Mouse (Mus musculus): ENCODE measurements around the gene Phf21a. TPM values are rescaled to one million over a fixed set of nuclear protein-coding genes. Genes with fewer than 3 reads are reported as not detected.

Gene Phf21a
- polyA plus RNA-seq, 1 experiment from 2014 or later, result 25.5 TPM

GRCm38 (mm10) chr2:92380495-92381050 lies 287.7 kb downstream of the Phf21a start:
- H3K36me3 ChIP-seq (ENCODE audit: control insufficient read depth, insufficient read depth, low read length), result peaks cover 6% of the 10 kb centered on the region; the same call in 1 of the 2 replicates
- H3K9ac ChIP-seq (ENCODE audit: low read depth, low read length), result no peak overlapping the region
- 75% methylated on average over 6 of the region's 6 CpGs for WGBS (ENCODE audit: insufficient replicate concordance)
- H3K27me3 ChIP-seq (ENCODE audit: control insufficient read depth, insufficient read depth, low read length), result no peaks in the 10 kb centered on the region
- H3K27ac ChIP-seq (ENCODE audit: low read depth, low read length), result no peak overlapping the region
- ATAC-seq (replicated peaks; ENCODE audit: insufficient number of reproducible peaks, low FRiP score, low TSS enrichment), result no peak
- no peaks in the 10 kb centered on the region for H3K9me3 ChIP-seq (replicated peaks; ENCODE audit: control insufficient read depth, low read length)
- peaks cover 9% of the 10 kb centered on the region; the same call in 1 of the 2 replicates for H3K4me1 ChIP-seq (ENCODE audit: control insufficient read depth, insufficient read depth, low read length)
- H3K4me3 ChIP-seq (ENCODE audit: low read depth, low read length), result no peak overlapping the region
- H3K4me2 ChIP-seq, result no peak overlapping the region

- H3K27ac ChIP-seq (ENCODE audit: low read depth, low read length), result no peak overlapping the region
- H3K4me2 ChIP-seq, result no peak overlapping the region
- no peak overlapping the region for H3K9ac ChIP-seq (ENCODE audit: low read depth, low read length)
- H3K27me3 ChIP-seq (ENCODE audit: control insufficient read depth, insufficient read depth, low read length), result no peaks in the 10 kb centered on the region
- peaks cover 6% of the 10 kb centered on the region; the same call in 1 of the 2 replicates for H3K36me3 ChIP-seq (ENCODE audit: control insufficient read depth, insufficient read depth, low read length)
- WGBS (ENCODE audit: insufficient replicate concordance), result 78% methylated on average over 5 of the region's 5 CpGs
- no peaks in the 10 kb centered on the region for H3K9me3 ChIP-seq (replicated peaks; ENCODE audit: control insufficient read depth, low read length)
- no peak overlapping the region for H3K4me3 ChIP-seq (ENCODE audit: low read depth, low read length)
- no peak for ATAC-seq (replicated peaks; ENCODE audit: insufficient number of reproducible peaks, low FRiP score, low TSS enrichment)
- H3K4me1 ChIP-seq (ENCODE audit: control insufficient read depth, insufficient read depth, low read length), result peaks cover 4% of the 10 kb centered on the region; the same call in 1 of the 2 replicates
These were observed 288.2 kb downstream of the Phf21a start for GRCm38 (mm10) chr2:92381161-92381560.

- WGBS (ENCODE audit: insufficient replicate concordance), result 80% methylated on average over 5 of the region's 5 CpGs
- peaks cover 3% of the 10 kb centered on the region; the same call in 1 of the 2 replicates for H3K27me3 ChIP-seq (ENCODE audit: control insufficient read depth, insufficient read depth, low read length)
- H3K27ac ChIP-seq (ENCODE audit: low read depth, low read length), result no peak within 1 kb of the TSS
- no peak within 1 kb of the TSS for H3K9ac ChIP-seq (ENCODE audit: low read depth, low read length)
- H3K4me1 ChIP-seq (ENCODE audit: control insufficient read depth, insufficient read depth, low read length), result no peaks in the 10 kb centered on the region
- no peak within 1 kb of the TSS for H3K4me3 ChIP-seq (ENCODE audit: low read depth, low read length)
- H3K4me2 ChIP-seq, result no peak within 1 kb of the TSS
- ATAC-seq (replicated peaks; ENCODE audit: insufficient number of reproducible peaks, low FRiP score, low TSS enrichment), result no peak
- no peaks in the 10 kb centered on the region for H3K9me3 ChIP-seq (replicated peaks; ENCODE audit: control insufficient read depth, low read length)
- H3K36me3 ChIP-seq (ENCODE audit: control insufficient read depth, insufficient read depth, low read length), result peaks cover 6% of the 10 kb centered on the region; the same call in 1 of the 2 replicates
These were observed 289.1 kb downstream of the Phf21a start, which contains the start of gene 1700029I15Rik for GRCm38 (mm10) chr2:92381901-92382588. 1700029I15Rik (plus strand) TSS chr2:92382538.

- Histone ChIP-seq H3K4me3 (ENCODE audit: low read depth, low read length) (no peak overlapping the region), H3K36me3 (ENCODE audit: control insufficient read depth, insufficient read depth, low read length) (peaks cover 6% of the 10 kb centered on the region; the same call in 1 of the 2 replicates), H3K27ac (ENCODE audit: low read depth, low read length) (no peak overlapping the region), H3K9ac (ENCODE audit: low read depth, low read length) (no peak overlapping the region), H3K9me3 (replicated peaks; ENCODE audit: control insufficient read depth, low read length) (no peaks in the 10 kb centered on the region), H3K27me3 (ENCODE audit: control insufficient read depth, insufficient read depth, low read length) (peaks cover 8% of the 10 kb centered on the region), H3K4me2 (no peak overlapping the region), H3K4me1 (ENCODE audit: control insufficient read depth, insufficient read depth, low read length) (no peaks in the 10 kb centered on the region)
- 76% methylated on average over 4 of the region's 4 CpGs for WGBS (ENCODE audit: insufficient replicate concordance)
- ATAC-seq (replicated peaks; ENCODE audit: insufficient number of reproducible peaks, low FRiP score, low TSS enrichment), result no peak
These were observed 289.8 kb downstream of the Phf21a start for GRCm38 (mm10) chr2:92382759-92383158.

GRCm38 (mm10) chr2:92384101-92384500 lies 291.2 kb downstream of the Phf21a start:
- no peak for ATAC-seq (replicated peaks; ENCODE audit: insufficient number of reproducible peaks, low FRiP score, low TSS enrichment)
- H3K4me1 ChIP-seq (ENCODE audit: control insufficient read depth, insufficient read depth, low read length), result no peaks in the 10 kb centered on the region; the same call in 1 of the 2 replicates
- H3K4me3 ChIP-seq (ENCODE audit: low read depth, low read length), result no peak overlapping the region
- peaks cover 16% of the 10 kb centered on the region for H3K27me3 ChIP-seq (ENCODE audit: control insufficient read depth, insufficient read depth, low read length)
- H3K36me3 ChIP-seq (ENCODE audit: control insufficient read depth, insufficient read depth, low read length), result no peaks in the 10 kb centered on the region; the same call in 1 of the 2 replicates
- no peak overlapping the region for H3K9ac ChIP-seq (ENCODE audit: low read depth, low read length)
- WGBS (ENCODE audit: insufficient replicate concordance), result 71% methylated on average over 4 of the region's 4 CpGs
- H3K9me3 ChIP-seq (replicated peaks; ENCODE audit: control insufficient read depth, low read length), result no peaks in the 10 kb centered on the region
- H3K4me2 ChIP-seq, result no peak overlapping the region
- H3K27ac ChIP-seq (ENCODE audit: low read depth, low read length), result no peak overlapping the region

- peaks cover 18% of the 10 kb centered on the region for H3K27me3 ChIP-seq (ENCODE audit: control insufficient read depth, insufficient read depth, low read length)
- WGBS (ENCODE audit: insufficient replicate concordance), result 66% methylated on average over 22 of the region's 22 CpGs
- no peak for ATAC-seq (replicated peaks; ENCODE audit: insufficient number of reproducible peaks, low FRiP score, low TSS enrichment)
- no peaks in the 10 kb centered on the region; the same call in 1 of the 2 replicates for H3K36me3 ChIP-seq (ENCODE audit: control insufficient read depth, insufficient read depth, low read length)
- no peak overlapping the region for H3K9ac ChIP-seq (ENCODE audit: low read depth, low read length)
- H3K9me3 ChIP-seq (replicated peaks; ENCODE audit: control insufficient read depth, low read length), result no peaks in the 10 kb centered on the region
- no peak overlapping the region for H3K27ac ChIP-seq (ENCODE audit: low read depth, low read length)
- no peak overlapping the region for H3K4me3 ChIP-seq (ENCODE audit: low read depth, low read length)
- H3K4me2 ChIP-seq, result no peak overlapping the region
- no peaks in the 10 kb centered on the region; the same call in 1 of the 2 replicates for H3K4me1 ChIP-seq (ENCODE audit: control insufficient read depth, insufficient read depth, low read length)
These were observed 292.5 kb downstream of the Phf21a start for GRCm38 (mm10) chr2:92385113-92386051.

GRCm38 (mm10) chr2:92386821-92387570 lies 294.1 kb downstream of the Phf21a start:
- no peak for ATAC-seq (replicated peaks; ENCODE audit: insufficient number of reproducible peaks, low FRiP score, low TSS enrichment)
- no peaks in the 10 kb centered on the region for H3K9me3 ChIP-seq (replicated peaks; ENCODE audit: control insufficient read depth, low read length)
- H3K4me3 ChIP-seq (ENCODE audit: low read depth, low read length), result no peak overlapping the region
- 80% methylated on average over 30 of the region's 30 CpGs for WGBS (ENCODE audit: insufficient replicate concordance)
- peaks cover 2% of the 10 kb centered on the region for H3K4me1 ChIP-seq (ENCODE audit: control insufficient read depth, insufficient read depth, low read length)
- no peak overlapping the region for H3K4me2 ChIP-seq
- H3K27me3 ChIP-seq (ENCODE audit: control insufficient read depth, insufficient read depth, low read length), result peaks cover 31% of the 10 kb centered on the region
- H3K36me3 ChIP-seq (ENCODE audit: control insufficient read depth, insufficient read depth, low read length), result no peaks in the 10 kb centered on the region; the same call in 1 of the 2 replicates
- no peak overlapping the region for H3K9ac ChIP-seq (ENCODE audit: low read depth, low read length)
- H3K27ac ChIP-seq (ENCODE audit: low read depth, low read length), result no peak overlapping the region

- Histone ChIP-seq H3K36me3 (ENCODE audit: control insufficient read depth, insufficient read depth, low read length) (no peaks in the 10 kb centered on the region; the same call in 1 of the 2 replicates), H3K4me2 (no peak overlapping the region), H3K9me3 (replicated peaks; ENCODE audit: control insufficient read depth, low read length) (no peaks in the 10 kb centered on the region), H3K4me1 (ENCODE audit: control insufficient read depth, insufficient read depth, low read length) (peaks cover 8% of the 10 kb centered on the region), H3K9ac (ENCODE audit: low read depth, low read length) (0 out of 2 replicates have a peak overlapping the region, but pooled peaks have one; percentile 22), H3K4me3 (ENCODE audit: low read depth, low read length) (no peak overlapping the region), H3K27ac (ENCODE audit: low read depth, low read length) (no peak overlapping the region), H3K27me3 (ENCODE audit: control insufficient read depth, insufficient read depth, low read length) (peaks cover 37% of the 10 kb centered on the region)
- no peak for ATAC-seq (replicated peaks; ENCODE audit: insufficient number of reproducible peaks, low FRiP score, low TSS enrichment)
- 70% methylated on average over 4 of the region's 4 CpGs for WGBS (ENCODE audit: insufficient replicate concordance)
These were observed 294.7 kb downstream of the Phf21a start for GRCm38 (mm10) chr2:92387646-92388045.

All from heart, embryonic 11.5 days (tissue).